Mouse (Mus musculus): ENCODE data around the gene Spns3. TPM values are rescaled to one million over a fixed set of nuclear protein-coding genes. Genes with fewer than 3 reads are reported as not detected.

Gene Spns3
- polyA plus RNA-seq, 1 experiment from 2014 or later: 0.17 TPM

GRCm38 (mm10) chr11:72477653-72478052 lies 72.7 kb downstream of the Spns3 start:
- H3K4me3 ChIP-seq (ENCODE audit: low read depth, low read length): no peak overlapping the region
- no peak overlapping the region for H3K9ac ChIP-seq (ENCODE audit: low read depth, low read length)
- H3K27me3 ChIP-seq (ENCODE audit: control insufficient read depth, insufficient read depth, low read length): no peaks in the 10 kb centered on the region
- ATAC-seq (replicated peaks; ENCODE audit: insufficient number of reproducible peaks, low FRiP score, low TSS enrichment): no peak
- no peak overlapping the region for H3K27ac ChIP-seq (ENCODE audit: low read depth, low read length)
- WGBS (ENCODE audit: insufficient replicate concordance): 90% methylated on average over 1 of the region's 1 CpGs
- no peak overlapping the region for H3K4me2 ChIP-seq
- H3K36me3 ChIP-seq (ENCODE audit: control insufficient read depth, insufficient read depth, low read length): no peaks in the 10 kb centered on the region
- peaks cover 35% of the 10 kb centered on the region for H3K4me1 ChIP-seq (ENCODE audit: control insufficient read depth, insufficient read depth, low read length)
- no peaks in the 10 kb centered on the region for H3K9me3 ChIP-seq (replicated peaks; ENCODE audit: control insufficient read depth, low read length)

GRCm38 (mm10) chr11:72477182-72477581 lies 73.1 kb downstream of the Spns3 start:
- H3K36me3 ChIP-seq (ENCODE audit: control insufficient read depth, insufficient read depth, low read length): no peaks in the 10 kb centered on the region
- no peak overlapping the region for H3K27ac ChIP-seq (ENCODE audit: low read depth, low read length)

GRCm38 (mm10) chr11:72476074-72476625 lies 74.2 kb downstream of the Spns3 start:
- WGBS (ENCODE audit: insufficient replicate concordance): 75% methylated on average over 7 of the region's 7 CpGs
- H3K4me2 ChIP-seq: peak overlapping the region; percentile 46
- peak overlapping the region; percentile 46; the same call in 1 of the 2 replicates for H3K9ac ChIP-seq (ENCODE audit: low read depth, low read length)
- H3K4me3 ChIP-seq (ENCODE audit: low read depth, low read length): peak overlapping the region; percentile 18; the same call in 1 of the 2 replicates
- H3K27ac ChIP-seq (ENCODE audit: low read depth, low read length): peak overlapping the region; percentile 25
- H3K4me1 ChIP-seq (ENCODE audit: control insufficient read depth, insufficient read depth, low read length): peaks cover 24% of the 10 kb centered on the region
- ATAC-seq (replicated peaks; ENCODE audit: insufficient number of reproducible peaks, low FRiP score, low TSS enrichment): no peak
- H3K27me3 ChIP-seq (ENCODE audit: control insufficient read depth, insufficient read depth, low read length): no peaks in the 10 kb centered on the region
- H3K9me3 ChIP-seq (replicated peaks; ENCODE audit: control insufficient read depth, low read length): no peaks in the 10 kb centered on the region
- H3K36me3 ChIP-seq (ENCODE audit: control insufficient read depth, insufficient read depth, low read length): no peaks in the 10 kb centered on the region

More at GRCm38 (mm10) chr11:72477182-72477581, 73.1 kb downstream of the Spns3 start:
- WGBS (ENCODE audit: insufficient replicate concordance): 37% methylated on average over 5 of the region's 5 CpGs
- Histone ChIP-seq H3K4me1 (ENCODE audit: control insufficient read depth, insufficient read depth, low read length) (peaks cover 31% of the 10 kb centered on the region), H3K27me3 (ENCODE audit: control insufficient read depth, insufficient read depth, low read length) (no peaks in the 10 kb centered on the region), H3K4me3 (ENCODE audit: low read depth, low read length) (no peak overlapping the region), H3K4me2 (no peak overlapping the region), H3K9me3 (replicated peaks; ENCODE audit: control insufficient read depth, low read length) (no peaks in the 10 kb centered on the region), H3K9ac (ENCODE audit: low read depth, low read length) (no peak overlapping the region)
- ATAC-seq (replicated peaks; ENCODE audit: insufficient number of reproducible peaks, low FRiP score, low TSS enrichment): no peak

- peak overlapping the region; percentile 39; the same call in 1 of the 2 replicates for H3K9ac ChIP-seq (ENCODE audit: low read depth, low read length)
- H3K9me3 ChIP-seq (replicated peaks; ENCODE audit: control insufficient read depth, low read length): no peaks in the 10 kb centered on the region
- H3K4me2 ChIP-seq: peak overlapping the region; percentile 46
- no peaks in the 10 kb centered on the region for H3K27me3 ChIP-seq (ENCODE audit: control insufficient read depth, insufficient read depth, low read length)
- H3K4me3 ChIP-seq (ENCODE audit: low read depth, low read length): peak overlapping the region; percentile 18; the same call in 1 of the 2 replicates
- peak overlapping the region; percentile 25 for H3K27ac ChIP-seq (ENCODE audit: low read depth, low read length)
- H3K4me1 ChIP-seq (ENCODE audit: control insufficient read depth, insufficient read depth, low read length): peaks cover 26% of the 10 kb centered on the region
- 65% methylated on average over 7 of the region's 7 CpGs for WGBS (ENCODE audit: insufficient replicate concordance)
- H3K36me3 ChIP-seq (ENCODE audit: control insufficient read depth, insufficient read depth, low read length): no peaks in the 10 kb centered on the region
- ATAC-seq (replicated peaks; ENCODE audit: insufficient number of reproducible peaks, low FRiP score, low TSS enrichment): peak; percentile 58
Observed at GRCm38 (mm10) chr11:72475408-72475807, 74.9 kb downstream of the Spns3 start.

- Histone ChIP-seq H3K4me2 (no peak overlapping the region; the same call in 1 of the 2 replicates), H3K27me3 (ENCODE audit: control insufficient read depth, insufficient read depth, low read length) (no peaks in the 10 kb centered on the region), H3K4me3 (ENCODE audit: low read depth, low read length) (no peak overlapping the region), H3K27ac (ENCODE audit: low read depth, low read length) (peak overlapping the region; percentile 25; the same call in 1 of the 2 replicates), H3K36me3 (ENCODE audit: control insufficient read depth, insufficient read depth, low read length) (no peaks in the 10 kb centered on the region), H3K4me1 (ENCODE audit: control insufficient read depth, insufficient read depth, low read length) (peaks cover 30% of the 10 kb centered on the region), H3K9ac (ENCODE audit: low read depth, low read length) (no peak overlapping the region), H3K9me3 (replicated peaks; ENCODE audit: control insufficient read depth, low read length) (no peaks in the 10 kb centered on the region)
- ATAC-seq (replicated peaks; ENCODE audit: insufficient number of reproducible peaks, low FRiP score, low TSS enrichment): no peak
- 66% methylated on average over 3 of the region's 3 CpGs for WGBS (ENCODE audit: insufficient replicate concordance)
Observed at GRCm38 (mm10) chr11:72474926-72475325, 75.4 kb downstream of the Spns3 start.

GRCm38 (mm10) chr11:72473540-72473939 lies 76.8 kb downstream of the Spns3 start:
- H3K4me1 ChIP-seq (ENCODE audit: control insufficient read depth, insufficient read depth, low read length): peaks cover 39% of the 10 kb centered on the region
- no peak overlapping the region for H3K4me3 ChIP-seq (ENCODE audit: low read depth, low read length)
- no peaks in the 10 kb centered on the region for H3K36me3 ChIP-seq (ENCODE audit: control insufficient read depth, insufficient read depth, low read length)
- H3K9ac ChIP-seq (ENCODE audit: low read depth, low read length): no peak overlapping the region
- 92% methylated on average over 4 of the region's 4 CpGs for WGBS (ENCODE audit: insufficient replicate concordance)
- no peaks in the 10 kb centered on the region for H3K27me3 ChIP-seq (ENCODE audit: control insufficient read depth, insufficient read depth, low read length)
- no peak for ATAC-seq (replicated peaks; ENCODE audit: insufficient number of reproducible peaks, low FRiP score, low TSS enrichment)
- H3K27ac ChIP-seq (ENCODE audit: low read depth, low read length): no peak overlapping the region
- no peak overlapping the region for H3K4me2 ChIP-seq
- no peaks in the 10 kb centered on the region for H3K9me3 ChIP-seq (replicated peaks; ENCODE audit: control insufficient read depth, low read length)

- no peak overlapping the region for H3K27ac ChIP-seq (ENCODE audit: low read depth, low read length)
- H3K4me3 ChIP-seq (ENCODE audit: low read depth, low read length): no peak overlapping the region
- no peak overlapping the region for H3K4me2 ChIP-seq
- no peak for ATAC-seq (replicated peaks; ENCODE audit: insufficient number of reproducible peaks, low FRiP score, low TSS enrichment)
- H3K27me3 ChIP-seq (ENCODE audit: control insufficient read depth, insufficient read depth, low read length): no peaks in the 10 kb centered on the region
- H3K36me3 ChIP-seq (ENCODE audit: control insufficient read depth, insufficient read depth, low read length): no peaks in the 10 kb centered on the region
- 87% methylated on average over 6 of the region's 6 CpGs for WGBS (ENCODE audit: insufficient replicate concordance)
- no peaks in the 10 kb centered on the region for H3K9me3 ChIP-seq (replicated peaks; ENCODE audit: control insufficient read depth, low read length)
- no peak overlapping the region for H3K9ac ChIP-seq (ENCODE audit: low read depth, low read length)
- H3K4me1 ChIP-seq (ENCODE audit: control insufficient read depth, insufficient read depth, low read length): peaks cover 54% of the 10 kb centered on the region
Observed at GRCm38 (mm10) chr11:72471381-72471780, 78.9 kb downstream of the Spns3 start.

GRCm38 (mm10) chr11:72470004-72470403 lies 80.3 kb downstream of the Spns3 start:
- 57% methylated on average over 4 of the region's 4 CpGs for WGBS (ENCODE audit: insufficient replicate concordance)
- Histone ChIP-seq H3K9ac (ENCODE audit: low read depth, low read length) (no peak overlapping the region), H3K9me3 (replicated peaks; ENCODE audit: control insufficient read depth, low read length) (no peaks in the 10 kb centered on the region), H3K4me3 (ENCODE audit: low read depth, low read length) (no peak overlapping the region), H3K27me3 (ENCODE audit: control insufficient read depth, insufficient read depth, low read length) (no peaks in the 10 kb centered on the region), H3K4me2 (no peak overlapping the region), H3K27ac (ENCODE audit: low read depth, low read length) (peak overlapping the region; percentile 30), H3K36me3 (ENCODE audit: control insufficient read depth, insufficient read depth, low read length) (no peaks in the 10 kb centered on the region), H3K4me1 (ENCODE audit: control insufficient read depth, insufficient read depth, low read length) (peaks cover 52% of the 10 kb centered on the region)
- ATAC-seq (replicated peaks; ENCODE audit: insufficient number of reproducible peaks, low FRiP score, low TSS enrichment): no peak

GRCm38 (mm10) chr11:72469217-72469616 lies 81.1 kb downstream of the Spns3 start:
- Histone ChIP-seq H3K36me3 (ENCODE audit: control insufficient read depth, insufficient read depth, low read length) (no peaks in the 10 kb centered on the region), H3K9me3 (replicated peaks; ENCODE audit: control insufficient read depth, low read length) (no peaks in the 10 kb centered on the region), H3K9ac (ENCODE audit: low read depth, low read length) (no peak overlapping the region), H3K27me3 (ENCODE audit: control insufficient read depth, insufficient read depth, low read length) (no peaks in the 10 kb centered on the region), H3K4me2 (no peak overlapping the region), H3K4me3 (ENCODE audit: low read depth, low read length) (no peak overlapping the region), H3K4me1 (ENCODE audit: control insufficient read depth, insufficient read depth, low read length) (peaks cover 48% of the 10 kb centered on the region), H3K27ac (ENCODE audit: low read depth, low read length) (peak overlapping the region; percentile 60; the same call in 1 of the 2 replicates)
- 27% methylated on average over 5 of the region's 5 CpGs for WGBS (ENCODE audit: insufficient replicate concordance)
- peak; percentile 67; the same call in 1 of the 2 replicates for ATAC-seq (replicated peaks; ENCODE audit: insufficient number of reproducible peaks, low FRiP score, low TSS enrichment)

All from heart, embryonic 11.5 days (tissue).